ENCODE assay signal across 9 mouse cellular contexts in the genomic region with DNA sequence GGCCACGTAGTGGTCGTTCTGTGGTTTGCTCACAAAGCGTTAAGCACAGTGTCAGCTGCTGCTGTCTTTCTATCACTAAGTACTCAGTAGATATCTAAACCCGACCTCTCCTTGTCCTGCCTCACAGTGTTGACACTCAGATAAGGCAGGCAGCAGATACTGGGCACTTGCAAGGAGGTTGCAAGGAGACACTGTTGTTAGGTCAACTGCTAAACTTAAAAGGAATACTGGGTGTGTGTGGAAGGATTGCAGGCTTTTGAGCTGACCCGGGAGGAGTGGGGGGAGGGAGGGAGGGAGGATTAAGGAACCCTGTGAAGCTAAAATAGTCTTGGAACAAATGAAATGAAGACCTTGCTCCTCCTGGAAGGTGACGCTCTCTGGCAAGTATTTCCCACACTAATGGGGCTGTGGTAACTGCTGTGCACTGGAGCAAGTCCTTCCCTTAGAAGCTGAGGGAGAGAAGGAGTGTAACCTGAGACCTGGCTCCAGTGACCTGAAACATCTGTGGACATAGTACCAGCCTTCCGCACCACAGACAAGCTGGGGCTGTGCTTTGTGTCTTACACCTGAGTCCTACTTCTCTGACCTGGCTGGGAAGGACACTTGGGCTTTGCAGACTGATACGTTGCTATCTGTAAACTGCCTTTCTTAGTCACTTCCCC. TPM values are rescaled to one million over a fixed set of nuclear protein-coding genes. Genes with fewer than 3 reads are reported as not detected.
DNase-seq lines count a peak whose midpoint lies in the region; ATAC-seq and TF ChIP-seq lines count a peak whose summit lies in the region.
"Had no signal": no experiment of that assay in that cellular context is flagged by ENCODE, and none has a peak within 500 bp of the region (broad histone marks: within the 10 kb centered on the region; RNA-seq: fewer than 3 reads in every experiment).

No protein-coding gene starts in this region.

- H3K4me3 ChIP-seq in gastrocnemius, adult 2 months = peak overlapping the region; percentile 40
- no peak overlapping the region for H3K4me3 ChIP-seq in liver, embryonic 15.5 days (replicated peaks)
- H3K4me3 ChIP-seq: midbrain, embryonic 15.5 days had no signal

- H3K36me3 ChIP-seq in liver, embryonic 15.5 days (replicated peaks) = no peaks in the 10 kb centered on the region
- H3K36me3 ChIP-seq: midbrain, embryonic 15.5 days had no signal

- DNase-seq in gastrocnemius, adult 2 months = peak; percentile 76
- DNase-seq in gastrocnemius, postnatal 10 days = no peak
- peak; percentile 18 for DNase-seq in c-Kit-positive CD71-positive TER-119-positive erythroid progenitor cells, embryonic 14.5 days (ENCODE audit: low spot score)
- DNase-seq in kidney, adult 18-20 months = peak; percentile 23
- DNase-seq in urinary bladder, postnatal 10 days (ENCODE audit: low spot score) = no peak
- no peak for DNase-seq in left cerebral cortex, adult 9 months (ENCODE audit: low spot score in 2 of 2)
- no peak for DNase-seq in urinary bladder, adult 18-20 months (ENCODE audit: low spot score in 2 of 2)

- peak overlapping the region; percentile 21; the same call in 1 of the 2 replicates for H3K4me2 ChIP-seq in liver, embryonic 15.5 days
- H3K4me2 ChIP-seq: midbrain, embryonic 15.5 days had no signal

- no peaks in the 10 kb centered on the region for H3K27me3 ChIP-seq in liver, embryonic 15.5 days
- H3K27me3 ChIP-seq: midbrain, embryonic 15.5 days had no signal

- H3K9ac ChIP-seq in liver, embryonic 15.5 days = no peak overlapping the region
- H3K9ac ChIP-seq: midbrain, embryonic 15.5 days had no signal

- intact Hi-C loops in gastrocnemius, adult 2 months (cut with DNase I) = loop anchor here (5.0 kb wide), 1 partner anchor 35 kb away; no protein-coding TSS in a partner anchor

- H3K9me3 ChIP-seq in liver, embryonic 15.5 days (replicated peaks) = no peaks in the 10 kb centered on the region
- H3K9me3 ChIP-seq: midbrain, embryonic 15.5 days had no signal

- H3K4me1 ChIP-seq in liver, embryonic 15.5 days (replicated peaks) = peaks cover 19% of the 10 kb centered on the region

- peak overlapping the region; percentile 94 for H3K27ac ChIP-seq in gastrocnemius, adult 2 months
- H3K27ac ChIP-seq in liver, embryonic 15.5 days (replicated peaks) = no peak overlapping the region
- H3K27ac ChIP-seq: midbrain, embryonic 15.5 days had no signal

- 15% methylated on average over 8 of the region's 8 CpGs for WGBS in liver, embryonic 15.5 days (ENCODE audit: insufficient replicate concordance)

- ATAC-seq in liver, embryonic 15.5 days (ENCODE audit: insufficient read depth) = peak; percentile 84
- ATAC-seq: midbrain, embryonic 15.5 days had no signal

- TF ChIP-seq CTCF in gastrocnemius, adult 2 months (IDR thresholded peaks at IDR 0.05) = peak; percentile 5; the same call in 1 of the 2 replicates

RNA-seq across cellular contexts. Expression of a gene that starts 28.6 kb away (rescaled TPM):
- total RNA-seq in gastrocnemius, adult 2 months (2021) = over 10,000 TPM; 18,374 to 28,065 TPM
- total RNA-seq in gastrocnemius, postnatal 10 days (2021) = over 10,000 TPM; 16,629 to 18,397 TPM
- polyA plus RNA-seq in liver, embryonic 15.5 days (2015; fragmentation: Nextera tagmentation; extraction: Ambion mirVana) = 117 and 136 TPM in 2 replicates

Comparison
In these comparisons a context has a peak if more than half of its experiments do, and no peak if none do; other contexts are left out.
1. DNase-seq: peak in gastrocnemius, adult 2 months (single experiment), c-Kit-positive CD71-positive TER-119-positive erythroid progenitor cells, embryonic 14.5 days (single experiment) and kidney, adult 18-20 months (single experiment); none in gastrocnemius, postnatal 10 days (single experiment), urinary bladder, postnatal 10 days (single experiment), left cerebral cortex, adult 9 months (0 of 2) and urinary bladder, adult 18-20 months (0 of 2).